Mouse (Mus musculus): ENCODE measurements at regions not wholly inside any gene's neighbourhood (a gene's known extent, or its start where the extent isn't known, plus 50 kb on each side); places are given as distances from the start of the nearest gene placed in this dataset.
"Not testable (repeated sequence)": the region's sequence is repeated elsewhere in the genome, so short reads cannot be mapped to it uniquely, and the experiment has no call there.

DNA sequence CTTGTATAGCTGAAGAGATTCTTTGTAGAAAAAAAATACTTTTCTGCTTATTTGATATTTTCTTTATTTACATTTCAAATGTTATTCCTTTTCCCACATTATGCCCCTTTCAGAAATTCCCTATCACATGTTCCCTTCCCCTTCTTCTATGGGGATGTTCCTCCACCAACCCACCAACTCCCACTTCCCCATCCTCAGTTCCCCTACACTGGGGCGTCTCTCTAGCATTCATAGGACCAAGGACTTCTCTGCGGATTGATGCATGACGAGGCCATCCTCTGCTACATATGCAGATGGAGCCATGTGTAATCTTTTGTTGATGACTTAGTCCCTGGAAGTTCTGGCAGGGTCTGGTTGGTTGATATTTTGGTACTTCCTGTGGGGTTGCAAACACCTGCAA lies 520.5 kb upstream of the Zfp386 start:
- in situ Hi-C loops (cut with MboI, MseI), result no loop called here

DNA sequence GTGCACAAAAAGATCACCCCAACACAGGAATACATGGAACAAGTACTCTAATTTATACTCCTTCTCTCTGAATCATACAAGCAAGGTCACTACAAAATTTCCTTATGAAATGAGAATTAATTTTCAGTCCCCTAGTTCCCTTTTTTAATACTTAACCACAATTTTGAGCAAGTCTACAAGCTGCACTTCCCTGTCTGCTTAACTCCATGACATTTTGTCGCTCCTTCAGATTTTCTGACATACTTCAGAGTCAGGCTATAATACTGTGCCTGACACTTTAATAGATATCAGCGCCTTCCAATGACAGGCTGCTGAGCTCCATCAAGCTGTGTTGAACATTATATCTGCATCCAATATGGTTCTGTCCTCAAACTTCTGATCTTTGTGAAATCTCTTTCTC lies 505.0 kb upstream of the Zfp386 start:
- in situ Hi-C loops (cut with MboI, MseI), result no loop called here

DNA sequence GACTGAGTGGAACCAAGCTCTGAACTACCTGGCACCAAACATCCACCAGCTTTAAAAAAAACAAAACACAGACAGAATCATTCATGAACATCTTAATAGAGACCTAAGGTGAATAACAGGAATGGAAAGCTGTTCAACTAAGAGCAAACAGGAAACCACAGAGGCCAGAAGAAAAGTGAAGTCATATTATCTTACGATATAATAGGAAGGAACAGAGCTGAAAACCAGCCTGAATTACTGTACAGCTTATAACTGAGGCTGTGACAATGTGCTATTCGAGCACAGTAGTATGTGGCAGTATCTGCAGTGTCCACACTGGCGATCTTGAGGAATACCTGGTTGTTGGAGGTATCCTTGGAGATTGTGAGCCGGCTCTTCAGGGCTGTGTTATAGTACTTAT lies 480.6 kb upstream of the Zfp386 start:
- in situ Hi-C loops (cut with MboI, MseI), result not testable (repeated sequence)

DNA sequence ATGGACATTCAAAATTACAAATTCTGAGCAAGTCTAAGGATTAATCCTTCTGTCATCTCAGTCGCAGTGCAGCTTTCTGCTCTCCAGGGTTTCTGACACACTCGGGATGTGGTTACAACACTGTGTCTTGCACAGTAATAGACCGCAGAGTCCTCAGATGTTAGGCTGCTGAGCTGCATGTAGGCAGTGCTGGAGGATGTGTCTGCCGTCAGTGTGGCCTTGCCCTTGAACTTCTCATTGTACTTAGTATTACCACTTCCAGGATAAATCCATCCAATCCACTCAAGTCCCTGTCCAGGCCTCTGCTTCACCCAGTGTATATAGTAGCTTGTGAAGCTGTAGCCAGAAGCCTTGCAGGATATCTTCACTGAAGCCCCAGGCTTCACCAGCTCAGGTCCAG lies 454.5 kb upstream of the Zfp386 start:
- in situ Hi-C loops (cut with MboI, MseI), result not testable (repeated sequence)

DNA sequence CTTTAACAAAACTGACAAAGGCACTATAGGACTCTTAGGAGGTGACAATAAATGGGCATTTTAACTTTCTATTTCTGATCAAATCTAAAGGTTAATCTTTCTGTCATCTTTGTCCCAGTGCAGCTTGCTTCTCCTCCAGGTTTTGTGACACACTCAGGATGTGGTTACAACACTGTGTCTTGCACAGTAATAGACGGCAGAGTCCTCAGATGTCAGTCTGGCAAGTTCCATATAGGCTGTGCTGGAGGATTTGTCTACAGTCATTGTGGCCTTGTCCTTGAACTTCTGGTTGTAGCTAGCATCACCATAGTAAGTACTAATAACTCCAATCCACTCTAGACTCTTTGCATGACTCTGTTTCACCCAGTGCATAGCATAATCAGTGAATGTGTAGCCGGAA lies 443.8 kb upstream of the Zfp386 start:
- in situ Hi-C loops (cut with MboI, MseI), result no loop called here

DNA sequence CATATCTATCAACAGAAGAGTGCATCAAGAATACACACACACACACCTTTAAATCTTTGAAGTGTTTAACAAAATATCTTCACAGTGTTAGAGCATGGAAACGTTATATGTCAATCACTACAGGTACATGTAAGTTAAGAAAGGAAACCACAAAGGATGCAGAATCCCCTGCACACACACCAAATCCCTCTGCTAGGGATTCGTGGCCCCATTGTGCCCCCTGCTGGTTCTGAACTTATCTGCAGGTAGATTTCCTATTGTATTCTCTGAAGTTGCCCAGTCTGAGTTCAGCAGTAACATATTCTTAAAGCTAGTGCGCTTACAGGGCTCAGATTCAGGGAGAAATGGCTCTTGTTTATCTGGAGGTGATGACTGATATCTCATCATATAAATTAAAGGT lies 442.6 kb upstream of the Zfp386 start:
- in situ Hi-C loops (cut with MboI, MseI), result no loop called here

DNA sequence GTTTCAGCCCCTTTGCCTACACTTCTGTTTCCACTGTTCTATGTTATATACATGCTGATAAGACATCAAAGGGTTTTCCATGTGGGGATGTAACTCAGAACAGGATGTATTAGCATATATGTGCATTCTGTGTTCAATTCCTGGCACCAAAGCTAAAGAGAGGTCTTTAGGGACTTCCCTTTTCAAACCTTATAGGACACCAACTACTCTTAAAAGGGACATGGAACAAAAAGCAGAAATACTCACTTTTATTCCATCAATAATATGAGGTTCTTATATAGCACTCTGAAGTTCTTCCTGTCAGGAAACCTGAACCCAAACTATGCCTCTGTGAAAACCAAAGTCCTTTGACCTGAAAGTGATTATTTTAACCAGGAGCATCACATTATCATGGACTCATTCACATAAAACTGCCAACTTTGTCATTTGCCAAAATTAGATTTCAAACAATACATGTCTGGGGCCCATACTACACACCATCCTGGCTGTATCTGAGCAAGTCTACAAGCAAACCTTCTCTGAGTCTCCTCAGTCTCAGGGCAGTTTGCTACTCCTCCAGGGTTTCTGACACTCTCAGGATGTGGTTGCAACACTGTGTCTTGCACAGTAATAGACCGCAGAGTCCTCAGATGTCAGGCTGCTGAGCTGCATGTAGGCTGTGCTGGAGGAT lies 424.8 kb upstream of the Zfp386 start:
- in situ Hi-C loops (cut with MboI, MseI), result not testable (repeated sequence)

DNA sequence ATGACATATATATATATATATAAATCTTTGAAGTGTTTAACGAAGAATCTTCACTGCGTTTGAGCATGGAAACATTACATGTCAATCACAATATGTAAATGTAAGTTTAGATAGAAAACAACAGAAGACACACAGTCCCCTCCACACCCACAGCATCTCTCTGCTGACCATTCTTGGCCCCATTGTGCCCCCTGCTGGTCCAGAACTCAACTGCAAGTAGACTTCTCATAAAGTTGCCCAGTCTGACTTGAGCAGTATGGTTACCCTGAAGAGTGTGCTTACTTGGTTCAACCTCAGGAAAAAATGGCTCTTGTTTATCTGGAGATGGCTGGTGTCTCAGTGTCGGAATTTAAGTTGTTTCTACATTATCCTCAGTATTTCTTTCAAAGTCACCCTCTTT lies 423.3 kb upstream of the Zfp386 start:
- in situ Hi-C loops (cut with MboI, MseI), result no loop called here

DNA sequence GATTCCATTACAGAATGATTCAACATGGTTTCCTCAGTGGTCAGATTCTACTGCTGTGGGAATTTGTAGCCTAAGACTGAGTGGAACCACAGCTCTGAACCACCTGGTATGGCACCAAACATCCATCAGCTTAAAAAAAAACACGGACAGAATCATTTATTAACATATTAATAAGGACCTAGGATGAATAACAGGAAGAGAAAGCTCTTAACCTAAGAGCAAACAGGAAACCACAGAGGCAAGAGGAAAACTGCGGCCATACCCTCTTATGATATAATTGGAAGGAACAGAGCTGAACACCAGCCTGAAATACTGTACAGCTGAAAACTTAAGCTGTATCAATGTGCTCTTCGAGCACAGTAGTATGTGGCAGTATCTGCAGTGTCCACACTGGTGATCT lies 399.9 kb upstream of the Zfp386 start:
- in situ Hi-C loops (cut with MboI, MseI), result no loop called here

DNA sequence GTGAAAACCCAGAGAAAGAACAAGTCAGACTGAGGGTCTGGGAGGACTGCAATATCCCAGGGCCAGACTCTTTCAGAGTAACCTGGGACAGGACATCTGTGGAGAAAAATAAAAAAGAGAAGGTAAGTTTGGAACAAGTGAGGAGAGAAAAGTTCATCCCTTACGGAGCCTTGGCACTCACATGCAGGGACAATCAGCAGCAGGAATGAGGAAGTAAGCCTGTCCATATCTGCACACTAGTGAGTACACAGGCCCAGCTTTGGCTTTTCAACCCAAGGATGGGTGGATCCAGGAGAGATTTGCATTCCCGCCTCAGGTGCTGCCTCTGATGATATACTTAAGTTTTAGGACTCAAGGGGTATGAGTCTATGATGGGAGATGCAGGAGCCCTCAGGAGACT lies 399.4 kb upstream of the Zfp386 start:
- in situ Hi-C loops (cut with MboI, MseI), result not testable (repeated sequence)

DNA sequence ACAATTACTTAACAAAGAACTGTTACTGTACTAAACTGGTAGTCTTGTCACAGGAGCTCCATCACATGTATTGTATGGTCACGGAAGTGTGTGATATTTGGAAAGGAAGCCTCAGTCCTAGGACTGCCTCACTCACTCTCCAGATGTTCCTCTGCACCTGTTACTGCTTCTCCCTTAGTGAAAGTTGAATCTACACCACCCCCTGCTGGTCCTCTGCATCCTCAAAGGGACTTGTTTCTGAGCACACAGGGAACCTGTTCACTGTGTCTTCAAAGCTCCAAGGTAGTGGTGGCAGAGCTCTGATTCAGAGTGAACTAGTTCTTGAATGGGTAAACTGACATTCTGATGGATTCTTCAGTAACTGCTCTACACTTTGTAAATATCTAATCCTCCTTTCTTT lies 391.7 kb upstream of the Zfp386 start:
- in situ Hi-C loops (cut with MboI, MseI), result no loop called here

DNA sequence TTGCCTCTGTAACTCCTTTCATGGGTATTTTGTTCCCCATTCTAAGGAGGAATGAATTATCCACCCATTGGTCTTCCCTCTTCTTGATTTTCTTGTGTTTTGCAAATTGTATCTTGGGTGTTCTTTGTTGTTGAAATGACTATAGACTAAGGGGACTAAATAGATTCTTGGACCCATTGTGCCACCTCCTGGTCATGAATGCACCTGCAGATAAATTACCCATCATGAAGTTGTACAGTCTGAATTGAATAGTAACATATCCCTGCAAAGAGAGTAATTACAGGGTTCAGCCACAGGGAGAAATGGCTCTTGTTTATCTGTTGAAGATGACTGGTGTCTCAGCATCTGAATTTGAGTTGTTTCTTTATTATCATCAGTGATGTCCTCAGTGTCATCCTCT lies 383.4 kb upstream of the Zfp386 start:
- in situ Hi-C loops (cut with MboI, MseI), result not testable (repeated sequence)

DNA sequence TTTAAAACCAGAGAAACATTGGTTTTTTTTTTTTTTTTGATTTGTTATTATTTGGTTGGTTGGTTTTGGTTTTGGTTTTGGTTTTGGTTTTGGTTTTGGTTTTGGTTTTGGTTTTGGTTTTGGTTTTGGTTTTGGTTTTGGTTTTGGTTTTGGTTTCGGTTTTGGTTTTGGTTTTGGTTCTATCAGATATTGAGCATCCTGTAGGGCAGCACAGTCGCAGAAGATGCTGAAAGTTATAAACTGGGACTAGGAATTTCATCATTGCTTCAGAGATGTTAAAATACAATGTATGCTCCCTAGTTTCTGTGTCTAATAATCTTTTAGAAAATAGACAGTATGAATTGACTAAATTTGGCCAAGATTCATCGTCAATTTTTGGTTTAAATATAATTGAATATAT lies 375.8 kb upstream of the Zfp386 start:
- in situ Hi-C loops (cut with MboI, MseI), result not testable (repeated sequence)

DNA sequence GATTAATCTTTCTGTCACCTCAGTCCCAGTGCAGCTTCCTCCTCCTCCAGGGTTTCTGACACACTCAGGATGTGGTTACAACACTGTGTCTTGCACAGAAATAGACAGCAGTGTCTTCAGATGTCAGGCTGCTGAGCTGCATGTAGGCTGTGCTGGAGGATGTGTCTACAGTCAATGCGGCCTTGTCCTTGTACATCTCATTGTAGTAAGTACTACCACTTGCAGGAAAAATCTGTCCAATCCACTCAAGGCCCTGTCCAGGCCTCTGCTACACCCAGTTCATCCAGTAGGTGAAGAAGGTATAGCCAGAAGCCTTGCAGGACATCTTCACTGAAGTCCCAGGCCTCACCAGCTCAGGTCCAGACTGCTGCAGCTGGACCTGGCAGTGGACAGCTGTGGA lies 355.7 kb upstream of the Zfp386 start:
- in situ Hi-C loops (cut with MboI, MseI), result no loop called here

DNA sequence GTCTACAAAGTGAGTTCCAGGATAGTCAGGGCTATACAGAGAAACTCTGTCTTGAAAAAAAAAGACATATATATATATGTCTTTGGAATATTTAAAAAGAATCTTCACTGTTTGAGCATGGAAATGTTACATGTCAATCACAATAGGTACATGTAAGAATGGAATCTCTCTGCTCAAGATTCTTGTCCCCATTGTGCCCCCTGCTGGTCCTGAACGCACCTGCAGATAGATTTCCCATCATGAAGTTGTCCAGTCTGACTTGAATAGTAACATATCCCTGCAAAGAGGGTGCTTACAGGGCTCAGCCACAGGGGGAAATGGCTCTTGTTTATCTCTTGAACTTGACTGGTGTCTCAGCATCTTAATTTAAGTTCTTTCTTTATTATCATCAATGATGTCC lies 337.7 kb upstream of the Zfp386 start:
- in situ Hi-C loops (cut with MboI, MseI), result not testable (repeated sequence)

DNA sequence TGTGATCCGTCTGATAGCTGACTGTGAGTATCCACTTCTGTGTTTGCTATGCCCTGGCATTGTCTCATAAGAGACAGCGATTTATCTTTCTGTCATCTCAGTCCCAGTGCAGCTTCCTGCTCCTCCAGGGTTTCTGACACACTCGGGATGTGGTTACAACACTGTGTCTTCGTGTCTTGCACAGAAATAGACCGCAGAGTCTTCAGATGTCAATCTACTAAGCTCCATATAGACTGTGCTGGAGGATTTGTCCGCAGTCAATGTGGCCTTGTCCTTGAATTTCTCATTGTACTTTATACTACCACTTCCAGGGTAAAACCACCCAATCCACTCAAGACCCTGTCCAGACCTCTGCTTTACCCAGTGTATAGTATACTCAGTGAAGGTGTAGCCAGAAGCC lies 305.5 kb upstream of the Zfp386 start:
- in situ Hi-C loops (cut with MboI, MseI), result loop anchor here (5.0 kb wide), 1 partner anchor 295 kb away; no protein-coding TSS in a partner anchor

DNA sequence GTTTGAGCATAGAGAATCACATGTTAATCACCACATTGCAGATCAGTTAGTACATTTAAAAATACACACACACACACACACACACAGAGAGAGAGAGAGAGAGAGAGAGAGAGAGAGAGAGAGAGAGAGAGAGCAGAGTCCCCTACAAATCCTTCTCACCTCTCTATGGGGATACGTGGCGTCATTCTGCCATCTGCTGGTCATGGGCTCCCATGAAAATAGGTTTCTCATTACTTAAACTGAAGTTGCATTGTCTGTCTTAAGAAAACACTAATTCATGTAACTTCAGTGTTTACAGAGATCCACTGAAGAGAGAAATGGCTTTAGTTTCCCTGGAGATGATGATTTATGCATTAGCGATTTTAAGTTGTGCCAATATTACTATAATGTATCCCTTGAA lies 297.9 kb upstream of the Zfp386 start:
- in situ Hi-C loops (cut with MboI, MseI), result not testable (repeated sequence)

DNA sequence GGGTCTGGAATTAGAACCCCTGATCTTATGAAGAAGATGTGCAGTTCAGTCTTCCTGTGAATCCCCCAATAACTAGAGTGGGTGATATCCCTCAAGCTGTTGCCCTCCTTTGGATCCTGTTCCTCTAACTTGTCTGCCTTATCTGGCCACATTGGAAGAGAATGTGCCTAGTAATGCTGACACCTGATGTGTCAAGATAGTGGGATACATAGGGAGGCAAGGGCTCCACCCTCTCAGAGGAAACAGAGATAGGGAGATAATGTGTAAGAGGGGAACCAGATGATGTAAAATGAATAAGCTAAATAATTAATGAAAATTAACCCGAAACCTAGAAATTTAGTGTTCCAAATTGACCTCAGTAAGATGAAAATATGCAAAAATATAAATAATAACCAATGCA lies 294.4 kb upstream of the Zfp386 start:
- in situ Hi-C loops (cut with MboI, MseI), result not testable (repeated sequence)

DNA sequence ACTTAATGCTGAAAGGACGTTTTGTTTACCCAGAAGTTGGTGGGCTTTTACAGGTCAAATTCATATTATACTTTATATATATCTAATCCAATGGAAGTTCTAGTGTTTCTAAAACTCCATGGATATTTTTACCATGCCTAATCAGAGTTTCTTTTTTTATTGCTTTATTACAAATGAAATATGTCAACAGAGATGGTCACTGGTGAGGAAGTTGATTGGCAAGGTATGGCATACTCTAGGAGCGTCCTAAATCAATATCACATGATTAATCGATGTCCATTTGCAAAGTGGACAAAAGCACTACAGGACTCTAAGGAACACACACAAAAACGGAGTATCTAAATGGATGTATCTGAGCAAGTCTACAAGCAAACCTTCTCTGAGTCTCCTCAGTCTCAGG lies 290.0 kb upstream of the Zfp386 start:
- in situ Hi-C loops (cut with MboI, MseI), result not testable (repeated sequence)

DNA sequence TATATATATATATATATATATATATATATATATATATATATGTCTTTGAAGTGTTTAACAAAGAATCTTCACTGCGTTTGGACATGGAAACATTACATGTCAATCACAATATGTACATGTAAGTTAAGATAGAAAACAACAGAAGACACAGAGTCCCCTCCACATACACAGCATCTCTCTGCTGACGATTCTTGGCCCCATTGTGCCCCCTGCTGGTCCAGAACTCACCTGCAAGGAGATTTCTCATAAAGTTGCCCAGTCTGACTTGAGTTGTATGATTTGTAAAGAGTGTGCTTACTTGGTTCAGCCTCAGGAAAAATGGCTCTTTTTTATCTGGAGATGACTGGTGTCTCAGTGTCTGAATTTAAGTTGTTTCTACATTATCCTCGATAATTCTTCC lies 288.5 kb upstream of the Zfp386 start:
- in situ Hi-C loops (cut with MboI, MseI), result not testable (repeated sequence)

DNA sequence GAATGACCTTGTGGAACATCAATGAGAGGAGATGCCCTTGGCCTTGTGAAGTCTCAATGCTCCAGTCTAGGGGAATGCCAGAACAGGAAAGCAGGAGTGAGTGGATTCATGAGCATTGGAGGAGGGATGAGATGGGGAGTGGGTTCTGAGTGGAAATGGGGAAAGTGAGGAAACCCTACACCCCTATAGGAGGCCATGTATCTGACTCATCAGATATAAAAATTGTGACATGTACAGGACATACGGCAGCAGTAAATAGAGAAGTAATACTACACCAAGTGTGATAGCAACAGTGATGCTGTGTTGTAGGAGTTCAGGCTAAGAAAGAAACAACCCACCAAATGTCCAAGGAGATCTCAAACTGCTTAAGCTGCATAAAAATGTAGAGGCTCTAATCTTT lies 285.8 kb upstream of the Zfp386 start:
- in situ Hi-C loops (cut with MboI, MseI), result not testable (repeated sequence)

DNA sequence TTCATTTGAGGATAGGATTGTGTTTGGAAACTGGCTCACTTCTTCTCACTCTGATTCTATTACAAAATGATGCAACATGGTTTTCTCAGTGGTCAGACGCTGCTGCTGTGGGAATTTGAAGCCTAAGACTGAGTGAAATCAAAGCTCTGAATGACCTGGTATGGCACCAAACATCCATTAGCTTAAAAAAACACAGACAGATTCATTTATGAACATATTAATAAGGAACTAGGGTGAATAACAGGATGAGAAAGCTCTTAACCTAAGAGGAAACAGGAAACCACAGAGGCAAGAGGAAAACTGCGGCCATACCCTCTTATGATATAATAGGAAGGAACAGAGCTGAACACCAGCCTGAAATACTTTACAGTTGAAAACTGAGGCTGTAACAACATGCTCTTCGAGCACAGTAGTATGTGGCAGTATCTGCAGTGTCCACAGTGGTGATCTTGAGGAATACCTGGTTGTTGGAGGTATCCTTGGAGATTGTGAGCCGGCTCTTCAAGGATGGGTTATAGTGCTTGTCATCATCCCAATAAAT lies 282.5 kb upstream of the Zfp386 start:
- in situ Hi-C loops (cut with MboI, MseI), result not testable (repeated sequence)

DNA sequence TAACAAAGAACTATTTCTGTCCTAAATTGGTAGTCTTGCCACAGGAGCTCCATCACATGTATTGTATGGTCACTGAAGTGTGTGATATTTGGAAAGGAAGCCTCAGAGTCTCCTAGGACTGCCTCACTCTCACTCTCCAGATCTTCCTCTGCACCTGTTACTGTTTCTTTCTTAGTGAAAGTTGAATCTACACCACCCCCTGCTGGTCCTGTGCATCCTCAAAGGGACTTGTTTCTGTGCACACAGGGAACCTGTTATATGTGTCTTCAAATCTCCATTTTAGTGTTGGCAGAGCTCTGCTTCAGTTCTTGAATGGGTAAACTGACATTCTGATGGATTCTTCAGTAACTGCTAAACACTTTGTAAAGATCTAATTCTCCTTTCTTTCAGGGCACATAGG lies 276.3 kb upstream of the Zfp386 start:
- in situ Hi-C loops (cut with MboI, MseI), result loop anchor here (5.0 to 10.0 kb wide), 2 partner anchors 294 to 596 kb away; no protein-coding TSS in a partner anchor

DNA sequence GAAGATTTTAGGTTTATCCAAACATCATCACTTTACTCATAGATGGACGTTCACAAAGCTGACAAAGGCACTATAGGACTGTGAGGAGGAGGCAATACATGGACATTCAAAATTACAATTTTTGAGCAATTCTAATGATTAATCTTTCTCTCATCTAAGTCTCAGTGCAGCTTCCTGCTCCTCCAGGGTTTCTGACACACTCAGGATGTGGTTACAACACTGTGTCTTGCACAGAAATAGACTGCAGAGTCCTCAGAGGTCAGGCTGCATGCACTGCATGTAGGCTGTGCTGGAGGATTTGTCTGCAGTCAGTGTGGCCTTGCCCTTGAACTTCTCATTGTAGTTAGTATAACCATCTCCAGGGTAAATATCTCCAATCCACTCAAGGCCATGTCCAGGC lies 257.2 kb upstream of the Zfp386 start:
- in situ Hi-C loops (cut with MboI, MseI), result not testable (repeated sequence)
